Mouse (Mus musculus) brain, adult 2 months (tissue): ENCODE measurements at regions not wholly inside any gene's neighbourhood (a gene's known extent, or its start where the extent isn't known, plus 50 kb on each side); places are given as distances from the start of the nearest gene placed in this dataset.
"Not testable (repeated sequence)": the region's sequence is repeated elsewhere in the genome, so short reads cannot be mapped to it uniquely, and the experiment has no call there.

Experiments used
- DNase-seq: peaks from one replicate; pipeline ENCODE4 v3.0.0; 2011; ENCODE audit warnings: low read depth, low spot score

- DNase-seq = peak; percentile 58
These were observed 1303.8 kb upstream of the Sel1l start for GRCm38 (mm10) chr12:93152618-93153245.

DNA sequence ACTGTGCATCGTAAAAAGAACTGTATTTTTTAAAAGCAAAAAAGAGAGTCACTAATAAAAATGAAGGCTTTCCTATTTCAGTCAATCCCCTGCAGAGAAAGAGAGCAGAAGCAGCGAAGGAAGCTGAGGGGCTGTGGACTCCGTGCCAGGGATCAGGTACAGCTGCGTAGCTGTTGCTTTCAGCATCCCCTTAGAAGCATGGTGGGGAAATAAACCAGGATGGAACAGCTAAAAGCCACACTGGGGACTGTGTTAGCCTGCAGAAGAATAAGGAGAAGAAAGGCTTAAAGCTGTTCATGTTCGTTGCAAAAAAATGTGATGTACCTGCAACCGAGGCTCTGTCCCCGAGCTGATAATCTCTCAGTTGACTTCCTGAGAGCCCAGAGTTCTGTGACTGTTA is 1302.6 kb upstream of the Sel1l start:
- no peak for DNase-seq

- DNase-seq = no peak
These were observed 1293.3 kb upstream of the Sel1l start for GRCm38 (mm10) chr12:93142265-93142664.

DNA sequence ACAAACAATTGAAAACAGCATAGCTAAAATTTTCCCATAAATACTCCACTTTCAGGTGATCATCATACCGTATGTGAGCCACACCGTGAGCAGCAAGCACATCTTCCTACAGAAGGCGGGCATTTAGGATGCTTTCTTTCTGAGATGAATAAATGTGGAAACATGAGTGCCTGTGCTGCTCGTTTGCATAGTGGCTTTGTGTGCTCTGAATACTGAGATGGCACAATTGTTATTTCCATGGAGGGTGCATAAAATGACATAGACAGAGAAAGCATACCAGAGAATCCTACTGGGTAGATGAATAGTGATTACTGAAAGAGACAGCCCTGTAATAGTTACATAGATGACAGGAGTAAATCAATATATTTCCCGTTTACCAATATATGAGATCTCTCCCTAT is 1287.4 kb upstream of the Sel1l start:
- DNase-seq = no peak

- no peak for DNase-seq
These were observed 1273.3 kb upstream of the Sel1l start for GRCm38 (mm10) chr12:93122216-93122615.

DNA sequence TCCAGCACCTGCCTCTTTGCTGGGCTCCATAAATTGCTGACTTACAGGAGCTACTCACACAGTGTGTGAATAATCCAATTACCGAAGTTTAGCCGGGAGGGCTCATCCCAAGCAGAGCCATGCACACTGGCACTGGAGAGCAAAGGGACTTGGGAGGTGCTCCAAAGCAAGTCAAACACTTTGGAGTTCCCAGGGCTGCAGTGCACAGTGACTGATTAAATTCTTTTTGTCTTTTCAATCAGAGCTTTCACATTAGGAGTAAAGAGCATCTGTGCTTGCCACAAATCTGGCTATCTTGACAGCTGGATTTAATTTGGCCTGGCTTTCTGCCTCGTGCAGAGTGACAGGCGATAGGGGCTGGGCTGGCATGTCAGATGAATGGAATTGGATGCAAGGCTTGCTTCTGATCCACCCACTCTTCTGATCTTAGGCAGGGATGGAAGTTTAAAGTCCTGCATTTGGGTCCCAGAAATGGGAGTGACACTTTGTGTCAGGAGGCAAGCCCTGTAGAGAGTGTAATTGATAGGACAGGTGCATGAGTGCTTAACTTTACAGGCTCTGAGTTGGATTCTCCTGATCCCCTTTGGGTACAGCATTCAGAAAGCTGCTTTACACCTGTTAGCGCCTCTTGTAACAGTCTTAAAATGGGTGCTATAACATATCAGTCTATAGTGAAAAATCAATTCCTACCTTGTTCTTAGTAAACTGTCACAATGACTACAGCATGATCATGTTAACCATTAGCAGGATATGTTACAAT is 1239.3 kb upstream of the Sel1l start:
- DNase-seq = peak; percentile 2

- no peak for DNase-seq
These were observed 1214.9 kb upstream of the Sel1l start for GRCm38 (mm10) chr12:93063864-93064263.

DNA sequence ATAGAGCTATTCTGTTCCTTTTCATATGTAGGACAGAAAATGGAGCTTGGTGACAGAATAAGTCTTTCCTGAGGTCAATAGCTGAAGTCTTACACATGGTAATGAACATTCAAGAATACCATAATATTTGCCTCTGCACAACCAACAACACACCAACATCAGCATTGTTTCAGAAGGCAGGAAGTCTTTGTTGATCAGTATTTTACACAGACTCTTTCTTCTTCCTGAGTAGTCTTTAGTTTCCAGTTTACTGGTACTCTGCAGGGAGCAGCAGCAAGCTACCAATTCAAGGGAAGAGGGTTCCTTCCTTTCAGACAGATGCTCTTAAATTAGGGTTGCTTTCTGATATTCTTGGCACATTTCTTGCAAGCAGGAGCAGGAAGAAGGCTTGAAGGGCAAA is 1170.7 kb upstream of the Sel1l start:
- DNase-seq = peak; percentile 5

GRCm38 (mm10) chr12:93011583-93011982 is 1162.6 kb upstream of the Sel1l start:
- DNase-seq = no peak

- DNase-seq = no peak
These were observed 1157.9 kb upstream of the Sel1l start for GRCm38 (mm10) chr12:93006844-93007365.

DNA sequence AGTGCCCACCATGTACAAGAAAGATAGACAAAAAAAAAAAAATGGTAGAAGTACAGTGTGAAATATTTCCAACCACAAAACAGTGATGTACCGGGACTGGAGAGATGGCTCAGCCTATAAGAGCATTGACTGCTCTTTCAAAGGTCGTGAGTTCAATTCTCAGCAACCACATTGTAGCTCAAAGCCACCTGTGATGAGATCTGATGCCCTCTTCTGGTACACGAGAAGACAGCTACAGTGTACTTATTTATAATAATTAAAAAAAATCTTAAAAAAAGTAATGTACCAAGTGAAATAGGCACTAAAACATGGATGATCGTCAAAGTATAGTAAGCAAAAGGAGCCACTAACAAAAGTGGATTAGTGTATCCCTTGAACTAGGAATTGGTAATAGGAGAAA is 1154.2 kb upstream of the Sel1l start:
- no peak for DNase-seq

DNA sequence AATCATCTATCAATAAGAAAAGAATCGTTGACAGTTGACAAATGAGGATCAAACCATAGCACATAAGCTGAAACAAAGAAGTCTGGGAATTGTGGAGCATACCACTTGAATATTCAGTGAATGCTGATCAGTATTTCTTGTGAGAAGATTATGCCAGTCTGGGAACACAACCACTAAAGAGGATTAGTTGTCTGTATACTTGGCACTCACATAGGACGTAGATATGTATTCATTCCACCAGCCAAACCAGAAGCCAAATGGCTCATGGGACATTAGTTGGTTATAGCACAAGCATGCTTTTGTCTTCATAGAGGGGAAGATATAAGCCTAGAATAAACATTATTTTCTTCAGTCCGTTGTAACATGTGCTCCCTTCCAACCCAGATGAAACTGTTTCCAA is 1126.7 kb upstream of the Sel1l start:
- DNase-seq = no peak

- DNase-seq = no peak
These were observed 1095.4 kb upstream of the Sel1l start for GRCm38 (mm10) chr12:92944352-92944751.

DNA sequence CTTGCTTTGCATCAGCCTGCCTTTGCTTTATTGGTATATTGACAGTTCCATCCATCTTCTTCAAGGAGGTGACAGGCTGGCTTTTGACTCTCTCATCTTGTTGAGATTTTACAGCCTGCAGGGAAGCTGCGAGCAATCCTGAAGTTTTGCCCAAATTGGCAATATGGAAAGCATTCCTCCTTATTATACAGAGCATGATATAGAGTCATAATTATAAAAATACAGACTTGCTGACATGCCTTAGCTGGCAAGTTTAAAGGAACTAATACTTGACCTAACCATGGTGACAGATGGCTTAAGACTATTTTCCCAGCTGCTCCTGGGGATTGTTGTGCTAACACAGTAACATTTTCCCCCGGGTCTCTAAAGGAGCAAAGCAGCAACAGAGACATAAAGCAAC is 1078.6 kb upstream of the Sel1l start:
- DNase-seq = no peak

DNA sequence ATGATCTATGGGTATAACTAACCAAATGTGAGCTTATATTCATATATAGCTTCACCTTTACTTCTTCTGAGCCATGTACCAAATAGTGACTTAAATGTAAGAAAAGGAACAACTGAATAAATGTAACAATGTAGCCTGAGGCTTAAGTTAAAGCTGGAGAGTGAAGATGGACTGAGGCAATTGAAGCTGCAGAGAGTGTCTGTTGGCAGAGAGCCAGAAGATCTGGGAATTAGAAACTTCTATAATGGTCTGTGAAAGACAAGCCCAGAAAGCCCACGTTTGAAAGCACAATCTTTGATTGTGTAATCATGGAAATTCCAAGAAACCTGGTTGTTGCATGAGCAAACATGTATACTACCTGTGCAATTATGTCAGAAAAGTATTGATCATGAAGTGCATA is 1078.0 kb upstream of the Sel1l start:
- DNase-seq = peak; percentile 25

DNA sequence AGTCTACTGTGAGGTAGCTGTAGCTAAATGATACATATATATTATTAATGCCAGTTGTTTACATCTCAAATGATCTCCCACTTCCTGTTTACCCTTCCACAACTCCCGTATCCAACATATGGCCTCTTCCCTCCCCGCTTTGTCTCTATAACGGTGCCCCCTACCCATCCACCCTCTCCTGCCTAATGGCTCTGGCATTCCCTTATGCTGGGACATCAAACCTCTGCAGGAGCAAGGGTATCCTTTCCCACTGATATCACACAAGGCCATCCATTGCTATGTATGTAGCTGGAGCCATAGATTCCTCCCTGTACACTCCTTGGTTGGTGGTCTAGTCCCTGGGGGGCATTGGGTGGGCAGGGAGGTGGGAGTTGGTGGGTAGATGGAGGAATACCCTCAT is 1071.0 kb upstream of the Sel1l start:
- DNase-seq = no peak

DNA sequence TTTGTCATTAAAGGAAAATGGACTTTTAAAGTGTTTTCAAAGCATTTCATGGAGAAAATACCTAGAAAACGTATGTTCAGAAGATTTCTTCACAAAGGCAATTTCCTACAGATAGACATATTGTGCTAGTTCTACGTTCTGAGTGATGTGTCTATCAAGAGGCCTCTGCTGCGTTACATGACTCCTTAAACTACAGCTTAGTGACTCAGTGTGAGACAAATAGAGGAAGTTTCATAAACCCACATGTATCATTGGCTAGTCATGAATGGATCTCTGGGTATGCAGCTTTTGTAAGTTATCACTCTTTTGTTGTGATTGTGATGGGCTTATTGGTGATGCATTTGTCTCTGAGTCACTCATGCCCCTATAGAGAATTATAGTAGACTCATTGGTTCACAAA is 1067.3 kb upstream of the Sel1l start:
- DNase-seq = no peak

GRCm38 (mm10) chr12:92915776-92916175 is 1066.8 kb upstream of the Sel1l start:
- peak; percentile 59 for DNase-seq

- DNase-seq = no peak
These were observed 1066.2 kb upstream of the Sel1l start for GRCm38 (mm10) chr12:92915203-92915602.

GRCm38 (mm10) chr12:92904382-92904781 is 1055.4 kb upstream of the Sel1l start:
- DNase-seq = peak; percentile 69

DNA sequence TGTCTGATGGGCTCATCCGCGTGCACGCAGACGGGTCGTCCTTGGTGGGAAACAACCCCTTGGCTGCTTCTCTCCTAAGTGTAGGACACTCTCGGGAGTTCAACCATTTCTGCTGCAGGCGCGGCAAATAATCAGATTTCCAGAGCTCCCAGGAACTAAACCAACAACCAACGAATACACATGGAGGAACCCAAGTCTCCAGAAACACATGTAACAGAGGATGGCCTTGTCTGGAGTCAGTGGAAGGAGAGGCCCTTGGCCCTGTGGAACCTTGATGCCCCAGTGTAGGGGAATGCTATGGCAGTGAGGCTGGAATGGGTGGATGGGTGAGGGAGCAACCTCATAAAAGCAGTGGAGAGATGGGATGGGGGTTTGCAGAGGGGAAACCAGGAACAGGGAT is 1043.4 kb upstream of the Sel1l start:
- DNase-seq = no peak

DNA sequence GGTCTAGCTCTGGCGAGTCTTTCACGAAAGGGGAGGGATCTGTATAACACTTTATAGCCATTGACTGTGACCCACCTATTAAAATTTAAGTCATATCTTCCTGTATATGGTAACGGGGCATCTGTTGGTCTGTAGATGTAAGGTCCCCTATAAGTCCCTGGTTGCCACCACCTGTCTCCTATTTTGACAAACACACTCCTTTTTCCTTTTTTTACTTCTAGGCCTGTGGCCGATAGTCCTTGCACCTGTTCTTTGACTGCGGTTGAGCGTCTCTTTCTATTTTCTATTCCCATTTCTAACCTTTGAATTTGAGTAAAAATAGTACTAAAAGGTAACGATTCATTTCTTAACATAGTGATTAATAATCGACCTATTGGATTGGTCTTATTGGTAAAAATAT is 1042.7 kb upstream of the Sel1l start:
- not testable (repeated sequence) for DNase-seq

DNA sequence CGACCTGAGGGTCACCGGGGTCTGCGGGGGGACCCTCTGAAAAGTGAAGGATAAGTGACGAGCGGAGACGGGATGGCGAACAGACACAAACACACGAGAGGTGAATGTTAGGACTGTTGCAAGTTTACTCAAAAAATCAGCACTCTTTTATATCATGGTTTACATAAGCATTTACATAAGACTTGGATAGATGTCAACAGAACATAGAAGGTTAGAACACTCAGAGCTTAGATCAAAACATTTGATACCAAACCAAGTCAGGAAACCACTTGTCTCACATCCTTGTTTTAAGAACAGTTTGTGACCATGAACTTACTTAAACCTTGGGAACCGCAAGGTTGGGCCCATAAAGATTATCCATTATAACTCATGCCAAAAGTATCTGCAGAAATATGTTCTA is 1042.2 kb upstream of the Sel1l start:
- not testable (repeated sequence) for DNase-seq
